22 mouse cellular contexts compared by ENCODE assay signal in the genomic region with DNA sequence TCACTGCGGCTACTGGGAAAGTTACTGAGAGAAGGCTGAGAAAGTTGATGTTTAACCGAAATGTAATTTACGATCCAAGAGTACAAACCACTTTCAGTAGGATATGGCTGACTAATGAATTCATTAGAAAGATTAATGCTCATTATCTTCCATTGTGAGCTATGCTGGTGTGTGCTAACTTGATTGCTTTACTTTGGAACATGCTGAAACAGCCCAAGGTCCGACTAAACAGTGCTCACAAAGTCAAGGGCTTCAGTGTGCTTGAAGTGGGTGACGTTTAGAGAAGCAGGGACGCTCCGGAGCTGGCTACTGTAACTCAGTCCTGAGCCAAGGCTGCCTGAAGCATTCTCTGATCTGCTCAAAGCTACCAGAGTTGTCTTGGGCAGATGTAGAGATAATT.
A peak's percentile ranks its signal among the peaks of the same experiment; 100 is the strongest.
DNase-seq lines count a peak whose midpoint lies in the region; ATAC-seq and TF ChIP-seq lines count a peak whose summit lies in the region.
"Had no signal": no experiment of that assay in that cellular context is flagged by ENCODE, and none has a peak within 500 bp of the region (broad histone marks: within the 10 kb centered on the region; RNA-seq: fewer than 3 reads in every experiment).

No protein-coding gene starts in this region.

- no peaks in the 10 kb centered on the region for H3K27me3 ChIP-seq in kidney, adult 2 months (replicated peaks; ENCODE audit: control insufficient read depth, insufficient read depth, low read length)
- no peaks in the 10 kb centered on the region for H3K27me3 ChIP-seq in hindbrain, embryonic 12.5 days
- H3K27me3 ChIP-seq: heart, embryonic 15.5 days had no signal

- no peak overlapping the region for H3K4me2 ChIP-seq in hindbrain, embryonic 12.5 days (replicated peaks)
- H3K4me2 ChIP-seq: heart, embryonic 15.5 days; midbrain, embryonic 11.5 days had no signal

- no peak for ATAC-seq in hindbrain, embryonic 12.5 days (ENCODE audit: low FRiP score)
- ATAC-seq: lung, postnatal 0 days had no signal

- no peaks in the 10 kb centered on the region for H3K36me3 ChIP-seq in kidney, adult 2 months (ENCODE audit: control insufficient read depth, insufficient read depth, low read length)
- H3K36me3 ChIP-seq in hindbrain, embryonic 12.5 days, result no peaks in the 10 kb centered on the region
- H3K36me3 ChIP-seq: G1E; heart, embryonic 15.5 days; hindbrain, embryonic 10.5 days; limb, embryonic 10.5 days had no signal

- no peak overlapping the region for H3K9ac ChIP-seq in hindbrain, embryonic 12.5 days
- H3K9ac ChIP-seq: heart, embryonic 15.5 days; liver, embryonic 14.5 days had no signal

- H3K9me3 ChIP-seq in hindbrain, embryonic 12.5 days (replicated peaks), result no peaks in the 10 kb centered on the region
- H3K9me3 ChIP-seq: G1E; heart, embryonic 15.5 days; hindbrain, embryonic 10.5 days; limb, embryonic 10.5 days had no signal

- peaks cover 4% of the 10 kb centered on the region; the same call in 1 of the 2 replicates for H3K4me1 ChIP-seq in kidney, adult 2 months (ENCODE audit: control insufficient read depth, insufficient read depth, low read length)
- H3K4me1 ChIP-seq in hindbrain, embryonic 12.5 days, result no peaks in the 10 kb centered on the region
- H3K4me1 ChIP-seq: heart, embryonic 15.5 days; hindbrain, embryonic 10.5 days; limb, embryonic 10.5 days had no signal

- TF ChIP-seq CTCF in kidney, adult 2 months (conservative IDR thresholded peaks at IDR 0.05; ENCODE audit: insufficient read depth, insufficient read length, low read depth, low read length), result no peak

- peak; percentile 52 for DNase-seq in adrenal gland, adult 8-10 months
- no peak for DNase-seq in adrenal gland, postnatal 4 days (ENCODE audit: low spot score in 2 of 2)
- DNase-seq in adrenal gland, postnatal 14 days, result peak; percentile 34
- DNase-seq in kidney, adult 2 months, result peak; percentile 81
- peak; percentile 8 for DNase-seq in kidney, postnatal 10 days
- DNase-seq in gastrocnemius, adult 18-20 months (ENCODE audit: low spot score), result no peak
- DNase-seq in thymus, postnatal 14 days, result no peak
- DNase-seq: cerebellum, adult 18-20 months; cerebellum, postnatal 36 days; gastrocnemius, postnatal 14 days; heart, adult 2 months; right cerebral cortex, postnatal 4 days had no signal

- no peak overlapping the region for H3K4me3 ChIP-seq in kidney, adult 2 months (ENCODE audit: insufficient read depth, low read depth, low read length)
- no peak overlapping the region for H3K4me3 ChIP-seq in hindbrain, embryonic 12.5 days
- H3K4me3 ChIP-seq: heart, adult 2 months; heart, embryonic 15.5 days; hindbrain, embryonic 10.5 days; layer of hippocampus, adult 2 months; limb, embryonic 10.5 days had no signal

- no peak overlapping the region for H3K27ac ChIP-seq in kidney, adult 2 months (ENCODE audit: insufficient read depth, low read depth, low read length)
- no peak overlapping the region for H3K27ac ChIP-seq in hindbrain, embryonic 12.5 days
- H3K27ac ChIP-seq: heart, adult 2 months; heart, embryonic 15.5 days; hindbrain, embryonic 10.5 days; layer of hippocampus, adult 2 months; limb, embryonic 10.5 days; liver, embryonic 14.5 days; stomach, postnatal 0 days had no signal

- WGBS in kidney, adult 2 months, result 24% methylated on average over 7 of the region's 7 CpGs
- 78% methylated on average over 7 of the region's 7 CpGs for WGBS in hindbrain, embryonic 12.5 days

- no peak for TF ChIP-seq POLR2A in kidney, adult 2 months (IDR thresholded peaks at IDR 0.05; ENCODE audit: low read depth, low read length)

Comparison
In these comparisons a context has a peak if more than half of its experiments do, and no peak if none do; other contexts are left out.
1. DNase-seq: peak in adrenal gland, adult 8-10 months (single experiment), adrenal gland, postnatal 14 days (single experiment), kidney, adult 2 months (single experiment) and kidney, postnatal 10 days (single experiment); none in adrenal gland, postnatal 4 days (0 of 2), gastrocnemius, adult 18-20 months (single experiment) and thymus, postnatal 14 days (single experiment).